Mouse (Mus musculus): Measurements from ENCODE around the gene Trnau1ap. TPM values are rescaled to one million over a fixed set of nuclear protein-coding genes. Genes with fewer than 3 reads are reported as not detected.
"Not testable (repeated sequence)": the region's sequence is repeated elsewhere in the genome, so short reads cannot be mapped to it uniquely, and the experiment has no call there.

Gene Trnau1ap
- polyA plus RNA-seq, 1 experiment from 2014 or later = 84.1 TPM

- no peak overlapping the region for H3K9ac ChIP-seq (ENCODE audit: low read depth, low read length)
- no peaks in the 10 kb centered on the region for H3K9me3 ChIP-seq (ENCODE audit: control insufficient read depth)
- no peak overlapping the region for H3K4me2 ChIP-seq (replicated peaks; ENCODE audit: low read depth)
- 55% methylated on average over 8 of the region's 8 CpGs for WGBS
- no peaks in the 10 kb centered on the region for H3K27me3 ChIP-seq (replicated peaks; ENCODE audit: control insufficient read depth, insufficient read depth, low read length)
- peak; percentile 38 for TF ChIP-seq CTCF (IDR thresholded peaks at IDR 0.05; ENCODE audit: low read depth)
- H3K27ac ChIP-seq (ENCODE audit: low read depth, low read length) = no peak overlapping the region
- H3K4me1 ChIP-seq (replicated peaks; ENCODE audit: control insufficient read depth, insufficient read depth, low read length) = no peaks in the 10 kb centered on the region
- ATAC-seq = no peak
- H3K36me3 ChIP-seq (ENCODE audit: control insufficient read depth, insufficient read depth) = peaks cover 17% of the 10 kb centered on the region
- H3K4me3 ChIP-seq (ENCODE audit: low read depth, low read length) = no peak overlapping the region
These were observed 33.5 kb downstream of the Trnau1ap start for GRCm38 (mm10) chr4:132295696-132296390.

DNA sequence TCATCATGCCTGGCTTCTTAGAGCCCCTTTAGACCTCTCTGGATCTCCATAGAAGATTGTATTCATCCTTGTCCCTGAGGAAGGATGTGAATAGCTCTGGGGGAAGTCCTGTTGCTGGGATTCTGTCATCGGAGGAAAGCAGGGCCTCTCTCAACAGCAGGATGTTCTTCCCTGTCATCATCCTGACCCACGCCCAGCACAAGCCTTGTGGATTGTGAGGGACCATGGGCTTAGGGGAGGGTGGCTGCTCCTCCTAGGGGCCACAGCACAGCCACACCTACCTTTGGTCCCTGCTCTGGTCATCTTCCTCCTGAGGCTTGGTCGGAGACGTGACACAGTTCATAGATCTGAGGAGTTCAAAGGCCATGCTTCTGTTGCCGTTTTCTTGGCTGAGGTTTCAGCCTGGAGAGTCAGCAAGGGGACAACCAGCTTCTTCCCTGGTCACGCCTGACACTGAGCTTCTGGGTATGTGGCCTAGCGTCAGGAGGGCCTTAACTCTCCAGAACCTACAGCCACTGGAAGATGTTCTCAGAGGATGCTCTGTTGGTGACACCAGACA is 35.6 kb downstream of the Trnau1ap start:
- TF ChIP-seq CTCF (IDR thresholded peaks at IDR 0.05; ENCODE audit: low read depth) = no peak
- Histone ChIP-seq H3K9me3 (ENCODE audit: control insufficient read depth) (no peaks in the 10 kb centered on the region), H3K4me3 (ENCODE audit: low read depth, low read length) (no peak overlapping the region), H3K27ac (ENCODE audit: low read depth, low read length) (peak overlapping the region; percentile 28; the same call in 1 of the 2 replicates), H3K9ac (ENCODE audit: low read depth, low read length) (no peak overlapping the region), H3K4me1 (replicated peaks; ENCODE audit: control insufficient read depth, insufficient read depth, low read length) (no peaks in the 10 kb centered on the region), H3K4me2 (replicated peaks; ENCODE audit: low read depth) (no peak overlapping the region), H3K36me3 (ENCODE audit: control insufficient read depth, insufficient read depth) (peaks cover 28% of the 10 kb centered on the region), H3K27me3 (replicated peaks; ENCODE audit: control insufficient read depth, insufficient read depth, low read length) (no peaks in the 10 kb centered on the region)
- peak; percentile 22; the same call in 1 of the 2 replicates for ATAC-seq
- 63% methylated on average over 7 of the region's 7 CpGs for WGBS

- WGBS = 53% methylated on average over 4 of the region's 4 CpGs
- Histone ChIP-seq H3K27ac (ENCODE audit: low read depth, low read length) (no peak overlapping the region), H3K4me2 (replicated peaks; ENCODE audit: low read depth) (no peak overlapping the region), H3K4me1 (replicated peaks; ENCODE audit: control insufficient read depth, insufficient read depth, low read length) (no peaks in the 10 kb centered on the region), H3K36me3 (ENCODE audit: control insufficient read depth, insufficient read depth) (peaks cover 28% of the 10 kb centered on the region), H3K9me3 (ENCODE audit: control insufficient read depth) (no peaks in the 10 kb centered on the region), H3K27me3 (replicated peaks; ENCODE audit: control insufficient read depth, insufficient read depth, low read length) (no peaks in the 10 kb centered on the region), H3K4me3 (ENCODE audit: low read depth, low read length) (no peak overlapping the region), H3K9ac (ENCODE audit: low read depth, low read length) (no peak overlapping the region)
- no peak for ATAC-seq
- peak; percentile 79 for TF ChIP-seq CTCF (IDR thresholded peaks at IDR 0.05; ENCODE audit: low read depth)
These were observed 36.4 kb downstream of the Trnau1ap start for GRCm38 (mm10) chr4:132292988-132293387.

DNA sequence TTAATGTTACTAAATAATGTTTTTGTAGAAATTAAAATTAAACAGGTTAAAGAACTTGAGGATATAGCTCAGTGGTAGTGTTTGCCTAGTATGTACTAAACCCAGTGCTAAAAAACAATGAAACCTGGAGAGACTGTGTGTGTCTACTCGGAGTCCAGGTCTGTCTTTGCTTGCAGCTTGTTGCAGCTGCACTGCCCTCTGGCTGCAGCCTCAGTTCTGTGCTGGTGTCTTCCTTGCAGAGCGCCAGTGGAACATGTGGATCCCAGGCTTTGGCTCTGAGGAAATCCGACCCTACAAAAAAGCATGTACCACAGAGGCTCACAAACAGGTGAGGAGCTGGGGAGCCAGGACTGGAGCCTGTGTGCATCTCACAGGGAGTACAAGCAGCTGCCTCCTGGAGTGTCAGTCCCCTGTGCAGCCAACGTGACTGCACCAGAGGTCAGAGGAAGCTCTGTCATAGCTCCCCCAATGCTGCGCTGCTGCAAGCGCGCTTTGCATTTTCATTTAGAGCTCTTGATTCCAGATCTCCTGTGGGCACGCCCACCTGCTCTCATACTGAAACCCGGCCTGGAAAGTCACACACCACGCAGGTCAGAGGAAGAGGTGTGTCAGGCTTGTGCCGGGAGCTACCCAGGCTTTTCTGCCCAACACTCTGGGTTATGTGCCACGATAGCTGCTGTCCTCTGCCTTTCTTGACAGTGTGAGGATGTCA is 37.6 kb downstream of the Trnau1ap start:
- Histone ChIP-seq H3K36me3 (ENCODE audit: control insufficient read depth, insufficient read depth) (peaks cover 28% of the 10 kb centered on the region), H3K4me2 (replicated peaks; ENCODE audit: low read depth) (no peak overlapping the region), H3K4me1 (replicated peaks; ENCODE audit: control insufficient read depth, insufficient read depth, low read length) (no peaks in the 10 kb centered on the region), H3K9me3 (ENCODE audit: control insufficient read depth) (no peaks in the 10 kb centered on the region), H3K9ac (ENCODE audit: low read depth, low read length) (no peak overlapping the region), H3K4me3 (ENCODE audit: low read depth, low read length) (no peak overlapping the region), H3K27ac (ENCODE audit: low read depth, low read length) (no peak overlapping the region), H3K27me3 (replicated peaks; ENCODE audit: control insufficient read depth, insufficient read depth, low read length) (no peaks in the 10 kb centered on the region)
- ATAC-seq = no peak
- peak; percentile 44 for TF ChIP-seq CTCF (IDR thresholded peaks at IDR 0.05; ENCODE audit: low read depth)
- 81% methylated on average over 12 of the region's 12 CpGs for WGBS

GRCm38 (mm10) chr4:132291056-132291455 is 38.3 kb downstream of the Trnau1ap start:
- Histone ChIP-seq H3K4me2 (replicated peaks; ENCODE audit: low read depth) (no peak overlapping the region), H3K36me3 (ENCODE audit: control insufficient read depth, insufficient read depth) (peaks cover 29% of the 10 kb centered on the region), H3K4me1 (replicated peaks; ENCODE audit: control insufficient read depth, insufficient read depth, low read length) (no peaks in the 10 kb centered on the region), H3K4me3 (ENCODE audit: low read depth, low read length) (no peak overlapping the region), H3K27ac (ENCODE audit: low read depth, low read length) (no peak overlapping the region), H3K9me3 (ENCODE audit: control insufficient read depth) (no peaks in the 10 kb centered on the region), H3K27me3 (replicated peaks; ENCODE audit: control insufficient read depth, insufficient read depth, low read length) (no peaks in the 10 kb centered on the region), H3K9ac (ENCODE audit: low read depth, low read length) (no peak overlapping the region)
- TF ChIP-seq CTCF (IDR thresholded peaks at IDR 0.05; ENCODE audit: low read depth) = no peak
- 95% methylated on average over 4 of the region's 4 CpGs for WGBS
- ATAC-seq = no peak

- H3K27ac ChIP-seq (ENCODE audit: low read depth, low read length); H3K4me1 ChIP-seq (replicated peaks; ENCODE audit: control insufficient read depth, insufficient read depth, low read length); H3K9me3 ChIP-seq (ENCODE audit: control insufficient read depth); H3K4me2 ChIP-seq (replicated peaks; ENCODE audit: low read depth); H3K9ac ChIP-seq (ENCODE audit: low read depth, low read length); ATAC-seq; H3K4me3 ChIP-seq (ENCODE audit: low read depth, low read length); H3K27me3 ChIP-seq (replicated peaks; ENCODE audit: control insufficient read depth, insufficient read depth, low read length): not testable (repeated sequence)
- 78% methylated on average over 2 of the region's 5 CpGs for WGBS
- H3K36me3 ChIP-seq (ENCODE audit: control insufficient read depth, insufficient read depth) = peaks cover 45% of the 10 kb centered on the region
These were observed 40.5 kb downstream of the Trnau1ap start for GRCm38 (mm10) chr4:132288840-132289239.
